Mouse (Mus musculus) MEL (cell line): ENCODE measurements around the gene Olfr718-ps1.

Source experiments
- BHLHE40 ChIP-seq: IDR thresholded peaks from 2 replicates; pipeline ENCODE4 v1.6.1; 2012; ENCODE audit warnings: low read depth, mild to moderate bottlenecking, inconsistent platforms, low read length, improper control_type of control experiment, borderline replicate concordance
- CHD2 ChIP-seq: IDR thresholded peaks from 2 replicates; pipeline ENCODE4 v1.6.1; 2011; ENCODE audit warnings: low read length, improper control_type of control experiment
- CTCF ChIP-seq, 3 experiments: IDR thresholded peaks in 2 of 3; conservative IDR thresholded peaks in 1 of 3; 2 replicates each; pipeline ENCODE4 v1.5.1; 2011 to 2012; ENCODE audit warnings: low read length in 3 of 3, low read depth in 2 of 3, mild to moderate bottlenecking in 2 of 3, improper control_type of control experiment in 1 of 3, inconsistent platforms in 1 of 3, mixed read lengths in 1 of 3, moderate library complexity in 1 of 3; ENCODE audit not compliant: control insufficient read depth in 1 of 3, insufficient read depth in 1 of 3, poor library complexity in 1 of 3, severe bottlenecking in 1 of 3
- GABPA ChIP-seq: IDR thresholded peaks from 2 replicates; pipeline ENCODE4 v1.6.1; 2012; ENCODE audit warnings: low read depth, mild to moderate bottlenecking, inconsistent platforms, low read length, improper control_type of control experiment, moderate library complexity
- POLR2A ChIP-seq, 2 experiments: IDR thresholded peaks; 2 replicates each; pipeline ENCODE4 v1.6.1; 2011 to 2012; ENCODE audit warnings: low read length in 2 of 2, mild to moderate bottlenecking in 2 of 2, control low read depth in 1 of 2, improper control_type of control experiment in 1 of 2, low read depth in 1 of 2, moderate library complexity in 1 of 2; ENCODE audit not compliant: control insufficient read depth in 1 of 2, insufficient read depth in 1 of 2, poor library complexity in 1 of 2
- SMC3 ChIP-seq: IDR thresholded peaks from 2 replicates; pipeline ENCODE4 v1.6.1; 2011; ENCODE audit warnings: low read depth, low read length, improper control_type of control experiment
- UBTF ChIP-seq: IDR thresholded peaks from 2 replicates; pipeline ENCODE4 v1.6.1; 2012; ENCODE audit warnings: low read depth, mild to moderate bottlenecking, inconsistent platforms, low read length, improper control_type of control experiment, moderate library complexity, borderline replicate concordance; ENCODE audit not compliant: insufficient read depth

DNA sequence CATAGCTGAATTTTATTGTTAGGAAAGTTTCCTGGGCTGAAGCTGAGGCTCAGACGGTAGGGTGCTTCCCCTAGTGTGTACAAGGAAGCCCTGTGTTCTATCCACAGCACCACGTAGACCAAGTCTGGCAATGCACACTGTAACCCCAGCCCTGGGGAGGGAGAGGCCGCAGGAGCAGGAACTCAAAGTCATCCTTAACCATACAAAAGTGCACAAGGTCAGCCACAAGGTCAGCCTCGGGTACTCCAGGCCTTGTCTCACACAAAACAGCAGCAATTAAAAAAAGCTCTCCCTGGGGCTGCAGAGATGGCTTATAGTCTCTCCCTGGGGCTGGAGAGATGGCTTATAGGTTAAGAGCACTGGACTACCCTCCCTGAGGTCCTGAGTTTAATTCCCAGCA is 20.5 kb downstream of the Olfr718-ps1 start:
- no peak for TF ChIP-seq CHD2
- TF ChIP-seq SMC3 = no peak
- TF ChIP-seq CTCF (IDR thresholded peaks at IDR 0.05 in 2 of 3, conservative IDR thresholded peaks at IDR 0.05 in 1 of 3; ENCODE audit: control insufficient read depth in 1 of 3, insufficient read depth in 1 of 3, low read depth in 2 of 3, low read length in 3 of 3, poor library complexity in 1 of 3, severe bottlenecking in 1 of 3) = no peak
- TF ChIP-seq GABPA = no peak
- no peak for TF ChIP-seq BHLHE40
- TF ChIP-seq POLR2A (IDR thresholded peaks at IDR 0.05; ENCODE audit: control insufficient read depth in 1 of 2, insufficient read depth in 1 of 2, low read depth in 1 of 2, low read length in 2 of 2, poor library complexity in 1 of 2) = no peak
- no peak for TF ChIP-seq UBTF
